ENCODE assay signal across 10 mouse cellular contexts in the genomic region with DNA sequence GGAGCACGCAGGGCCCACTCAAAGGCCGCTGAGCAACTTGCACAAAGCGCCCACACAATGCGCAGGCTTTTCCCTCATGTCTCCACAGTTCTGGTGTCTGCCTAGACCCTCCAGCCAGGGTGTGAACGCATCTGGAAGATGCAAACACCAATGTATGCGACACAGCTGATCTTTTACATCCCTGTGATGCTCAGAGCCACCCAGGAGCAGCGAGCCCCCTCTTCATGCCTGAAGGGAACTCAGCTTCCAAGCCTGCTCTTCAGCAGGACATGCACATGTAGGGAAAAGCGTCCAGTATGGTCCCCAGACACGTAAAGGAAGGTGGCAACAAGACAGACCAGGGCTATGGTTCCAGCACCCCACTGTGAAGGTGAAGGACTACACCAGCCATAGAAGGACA. TPM values are rescaled to one million over a fixed set of nuclear protein-coding genes. Genes with fewer than 3 reads are reported as not detected.
DNase-seq lines count a peak whose midpoint lies in the region; ATAC-seq lines count a peak whose summit lies in the region.
"Had no signal": no experiment of that assay in that cellular context is flagged by ENCODE, and none has a peak within 500 bp of the region (broad histone marks: within the 10 kb centered on the region; RNA-seq: fewer than 3 reads in every experiment).

No protein-coding gene starts in this region.

- H3K27ac ChIP-seq in kidney, embryonic 16.5 days (ENCODE audit: low read length) = no peak overlapping the region; the same call in 1 of the 2 replicates
- no peak overlapping the region for H3K27ac ChIP-seq in hindbrain, embryonic 14.5 days
- H3K27ac ChIP-seq: macrophage had no signal

- WGBS in kidney, embryonic 16.5 days = 44% methylated on average over 9 of the region's 9 CpGs
- 30% methylated on average over 9 of the region's 9 CpGs for WGBS in hindbrain, embryonic 14.5 days

- no peaks in the 10 kb centered on the region for H3K36me3 ChIP-seq in kidney, embryonic 16.5 days (ENCODE audit: insufficient read depth, low read length)
- H3K36me3 ChIP-seq in hindbrain, embryonic 14.5 days (replicated peaks; ENCODE audit: control insufficient read depth, insufficient read depth) = no peaks in the 10 kb centered on the region

- H3K4me3 ChIP-seq in kidney, embryonic 16.5 days (ENCODE audit: low read length) = no peak overlapping the region
- H3K4me3 ChIP-seq in hindbrain, embryonic 14.5 days (replicated peaks; ENCODE audit: low read length) = peak overlapping the region; percentile 53; the same call in 1 of the 2 replicates

- no peak for ATAC-seq in kidney, embryonic 16.5 days (ENCODE audit: low FRiP score, low TSS enrichment)
- no peak for ATAC-seq in hindbrain, embryonic 14.5 days (ENCODE audit: low FRiP score)
- no peak for ATAC-seq in megakaryocyte progenitor cell, adult 5-6 weeks (replicated peaks; ENCODE audit: poor library complexity)

- 0 out of 2 replicates have a peak overlapping the region, but pooled peaks have one; percentile 5 for H3K9ac ChIP-seq in kidney, embryonic 16.5 days (replicated peaks; ENCODE audit: low read length)
- H3K9ac ChIP-seq in hindbrain, embryonic 14.5 days = no peak overlapping the region

- peaks cover 17% of the 10 kb centered on the region for H3K27me3 ChIP-seq in kidney, embryonic 16.5 days (ENCODE audit: insufficient read depth, low read length)
- H3K27me3 ChIP-seq in hindbrain, embryonic 14.5 days (ENCODE audit: control insufficient read depth, insufficient read depth, low read length) = peaks cover 40% of the 10 kb centered on the region

- peaks cover 28% of the 10 kb centered on the region for H3K4me1 ChIP-seq in kidney, embryonic 16.5 days (ENCODE audit: insufficient read depth, low read length)
- peaks cover 19% of the 10 kb centered on the region; the same call in 1 of the 2 replicates for H3K4me1 ChIP-seq in hindbrain, embryonic 14.5 days (replicated peaks; ENCODE audit: control insufficient read depth, insufficient read depth, low read length)

- H3K9me3 ChIP-seq in kidney, embryonic 16.5 days (ENCODE audit: low read length) = peaks cover 3% of the 10 kb centered on the region; the same call in 1 of the 2 replicates
- no peaks in the 10 kb centered on the region for H3K9me3 ChIP-seq in hindbrain, embryonic 14.5 days (ENCODE audit: control insufficient read depth, low read length)

- peak overlapping the region; percentile 90 for H3K4me2 ChIP-seq in kidney, embryonic 16.5 days (replicated peaks; ENCODE audit: low read depth, low read length)
- H3K4me2 ChIP-seq in hindbrain, embryonic 14.5 days (replicated peaks) = no peak overlapping the region

- peak; percentile 14 to 22 for DNase-seq in cerebellum, postnatal 10 days
- no peak for DNase-seq in cerebellum, adult 11-12 months
- DNase-seq in kidney, adult 18-20 months = no peak
- no peak for DNase-seq in hindbrain, embryonic 14.5 days (ENCODE audit: low spot score)
- DNase-seq in neural tube, embryonic 10.5 days (ENCODE audit: extremely low spot score, low spot score) = peak; percentile 45
- no peak for DNase-seq in thymus, postnatal 14 days
- DNase-seq: kidney, adult 11 months had no signal

RNA-seq across cellular contexts. Expression of a gene that starts 1.5 kb away (rescaled TPM):
- 29.5 and 33.0 TPM in 2 replicates for polyA plus RNA-seq in kidney, embryonic 16.5 days (2015; fragmentation: Nextera tagmentation; extraction: Ambion mirVana)
- polyA plus RNA-seq in hindbrain, embryonic 14.5 days (2014; fragmentation: Nextera tagmentation; extraction: Ambion mirVana) = 9.8 and 11.8 TPM in 2 replicates
- not detected in 2 replicates for total RNA-seq in megakaryocyte progenitor cell, adult 5-6 weeks (2015)
- not detected in 2 replicates for total RNA-seq in megakaryocyte progenitor cell, adult 5-6 weeks (2017)

RNA-seq across cellular contexts. Expression of a gene that starts 39.5 kb away (rescaled TPM):
- polyA plus RNA-seq in kidney, embryonic 16.5 days (2015; fragmentation: Nextera tagmentation; extraction: Ambion mirVana) = 692 and 698 TPM in 2 replicates
- 903 and 999 TPM in 2 replicates for polyA plus RNA-seq in hindbrain, embryonic 14.5 days (2014; fragmentation: Nextera tagmentation; extraction: Ambion mirVana)
- 482 and 517 TPM in 2 replicates for total RNA-seq in megakaryocyte progenitor cell, adult 5-6 weeks (2015)
- total RNA-seq in megakaryocyte progenitor cell, adult 5-6 weeks (2017) = 92.4 and 175 TPM in 2 replicates

Comparison
In these comparisons a context has a peak if more than half of its experiments do, and no peak if none do; other contexts are left out.
1. DNase-seq: peak in cerebellum, postnatal 10 days (2 of 2) and neural tube, embryonic 10.5 days (single experiment); none in cerebellum, adult 11-12 months (single experiment), kidney, adult 18-20 months (single experiment), hindbrain, embryonic 14.5 days (single experiment) and thymus, postnatal 14 days (single experiment).